8 mouse cellular contexts compared by ENCODE assay signal in genomic region chr3:95818571-95819288, GRCm38 (mm10). TPM values are rescaled to one million over a fixed set of nuclear protein-coding genes. Genes with fewer than 3 reads are reported as not detected.
A peak's percentile ranks its signal among the peaks of the same experiment; 100 is the strongest.
DNase-seq lines count a peak whose midpoint lies in the region; ATAC-seq and TF ChIP-seq lines count a peak whose summit lies in the region.

Rprd2 (minus strand) TSS chr3:95818863.

- H3K9me3 ChIP-seq in forebrain, embryonic 15.5 days = no peaks in the 10 kb centered on the region
- no peaks in the 10 kb centered on the region for H3K9me3 ChIP-seq in lung, embryonic 14.5 days (ENCODE audit: low read depth, low read length)

- no peaks in the 10 kb centered on the region for H3K27me3 ChIP-seq in forebrain, embryonic 15.5 days
- no peaks in the 10 kb centered on the region for H3K27me3 ChIP-seq in lung, embryonic 14.5 days (ENCODE audit: insufficient read depth, low read length)
- H3K27me3 ChIP-seq in thymus, adult 2 months (ENCODE audit: control insufficient read depth, insufficient read depth, low read length) = no peaks in the 10 kb centered on the region

- H3K36me3 ChIP-seq in forebrain, embryonic 15.5 days = no peaks in the 10 kb centered on the region
- no peaks in the 10 kb centered on the region for H3K36me3 ChIP-seq in lung, embryonic 14.5 days (ENCODE audit: insufficient read depth)
- no peaks in the 10 kb centered on the region for H3K36me3 ChIP-seq in thymus, adult 2 months (ENCODE audit: control insufficient read depth, insufficient read depth, low read length)

- H3K4me1 ChIP-seq in forebrain, embryonic 15.5 days = peaks cover 34% of the 10 kb centered on the region
- H3K4me1 ChIP-seq in lung, embryonic 14.5 days (ENCODE audit: insufficient read depth) = peaks cover 6% of the 10 kb centered on the region; the same call in 1 of the 2 replicates
- H3K4me1 ChIP-seq in olfactory bulb, adult 2 months (ENCODE audit: control insufficient read depth, insufficient read depth, low read length) = no peaks in the 10 kb centered on the region
- H3K4me1 ChIP-seq in thymus, adult 2 months (replicated peaks; ENCODE audit: control insufficient read depth, insufficient read depth, low read length) = peaks cover 2% of the 10 kb centered on the region; the same call in 1 of the 2 replicates

- TF ChIP-seq POLR2A in olfactory bulb, adult 2 months (IDR thresholded peaks at IDR 0.05; ENCODE audit: insufficient read depth, low read depth, low read length) = peak; percentile 29; the same call in 1 of the 2 replicates
- peak; percentile 44; the same call in 1 of the 2 replicates for TF ChIP-seq POLR2A in thymus, adult 2 months (IDR thresholded peaks at IDR 0.05; ENCODE audit: control insufficient read depth, extremely low read depth, insufficient read depth, low read length, poor library complexity)

- peak; percentile 59 for ATAC-seq in forebrain, embryonic 15.5 days (replicated peaks)
- peak; percentile 48 for ATAC-seq in lung, embryonic 14.5 days (ENCODE audit: insufficient read depth)

- H3K27ac ChIP-seq in forebrain, embryonic 15.5 days (replicated peaks) = peak within 1 kb of the TSS; percentile 100
- H3K27ac ChIP-seq in layer of hippocampus, adult 2 months = peak within 1 kb of the TSS; percentile 100
- H3K27ac ChIP-seq in lung, embryonic 14.5 days (ENCODE audit: low read depth) = peak within 1 kb of the TSS; percentile 100
- peak within 1 kb of the TSS; percentile 98 for H3K27ac ChIP-seq in olfactory bulb, adult 2 months (ENCODE audit: insufficient read depth, low read depth, low read length)
- peak within 1 kb of the TSS; percentile 87 for H3K27ac ChIP-seq in thymus, adult 2 months (ENCODE audit: control insufficient read depth, insufficient read depth, low read length)

- no peak; the same call in 1 of the 2 replicates for TF ChIP-seq CTCF in layer of hippocampus, adult 2 months (conservative IDR thresholded peaks at IDR 0.05)
- TF ChIP-seq CTCF in lung, embryonic 14.5 days (IDR thresholded peaks at IDR 0.05; ENCODE audit: low read depth) = no peak; the same call in 1 of the 2 replicates
- no peak for TF ChIP-seq CTCF in olfactory bulb, adult 2 months (IDR thresholded peaks at IDR 0.05; ENCODE audit: insufficient read depth, low read depth, low read length)
- no peak for TF ChIP-seq CTCF in thymus, adult 2 months (IDR thresholded peaks at IDR 0.05; ENCODE audit: borderline replicate concordance, control insufficient read depth, extremely low read depth, insufficient read depth, low read length, poor library complexity)

- H3K4me3 ChIP-seq in forebrain, embryonic 15.5 days = peak within 1 kb of the TSS; percentile 86
- peak within 1 kb of the TSS; percentile 96 for H3K4me3 ChIP-seq in layer of hippocampus, adult 2 months
- H3K4me3 ChIP-seq in lung, embryonic 14.5 days (ENCODE audit: low read depth, low read length) = peak within 1 kb of the TSS; percentile 89
- H3K4me3 ChIP-seq in olfactory bulb, adult 2 months (ENCODE audit: insufficient read depth, low read depth, low read length) = peak within 1 kb of the TSS; percentile 97
- peak within 1 kb of the TSS; percentile 80 for H3K4me3 ChIP-seq in thymus, adult 2 months (ENCODE audit: control insufficient read depth, insufficient read depth, low read length)

- peak; percentile 68 for DNase-seq in ES-CJ7 (ENCODE audit: low read depth, low spot score)
- peak; percentile 75 for DNase-seq in cerebellum, adult 11 months
- DNase-seq in heart, postnatal 25 days (ENCODE audit: low spot score) = peak; percentile 61
- peak; percentile 74 to 82 for DNase-seq in layer of hippocampus, adult 2 months (ENCODE audit: low spot score in 2 of 2)
- DNase-seq in lung, embryonic 14.5 days = peak; percentile 82
- DNase-seq in thymus, adult 2 months = peak; percentile 70

- intact Hi-C loops in heart, postnatal 25 days (cut with DNase I) = no loop called here

- under 1% methylated on average over 59 of the region's 60 CpGs for WGBS in forebrain, embryonic 15.5 days
- WGBS in lung, embryonic 14.5 days = under 1% methylated on average over 60 of the region's 60 CpGs
- 0% methylated on average over 59 of the region's 60 CpGs for WGBS in olfactory bulb, adult 2 months
- under 1% methylated on average over 60 of the region's 60 CpGs for WGBS in thymus, adult 2 months

- H3K4me2 ChIP-seq in forebrain, embryonic 15.5 days (replicated peaks) = peak within 1 kb of the TSS; percentile 52
- H3K4me2 ChIP-seq in lung, embryonic 14.5 days = peak within 1 kb of the TSS; percentile 69

- peak within 1 kb of the TSS; percentile 95 for H3K9ac ChIP-seq in forebrain, embryonic 15.5 days (replicated peaks)
- H3K9ac ChIP-seq in lung, embryonic 14.5 days = peak within 1 kb of the TSS; percentile 98

RNA-seq across cellular contexts. Expression of gene Rprd2, which starts in this region (rescaled TPM):
- 21.9 and 22.1 TPM in 2 replicates for polyA plus RNA-seq in forebrain, embryonic 15.5 days (2015; fragmentation: Nextera tagmentation; extraction: Ambion mirVana)
- 10 to 100 TPM; 40.4 to 46.1 TPM for total RNA-seq in heart, postnatal 25 days (2021)
- 10 to 100 TPM; 60.3 to 65.5 TPM for total RNA-seq in layer of hippocampus, adult 2 months (2021)
- 23.8 and 24.1 TPM in 2 replicates for polyA plus RNA-seq in lung, embryonic 14.5 days (2014; fragmentation: Nextera tagmentation; extraction: Ambion mirVana)
- polyA plus RNA-seq in olfactory bulb, adult 2 months (2012; ENCODE audit: insufficient read depth, insufficient read length, low replicate concordance, missing spikeins) = 146 TPM in 1 of 2 replicates, not detected in the other
- polyA plus RNA-seq in thymus, adult 2 months (2012; rRNA removed) = 20.1 and 26.5 TPM in 2 replicates

Comparison
In these comparisons a context has a peak if more than half of its experiments do, and no peak if none do; other contexts are left out.
1. Peak in every context shown above with its lines: DNase-seq, ATAC-seq, H3K4me3 ChIP-seq and H3K27ac ChIP-seq.